Mouse (Mus musculus) retina, postnatal 7 days (tissue): ENCODE data around the gene H13.

Source experiments
- DNase-seq: peaks from one replicate; pipeline ENCODE4 v3.0.0-alpha.2; 2012; ENCODE audit warnings: low read depth, low spot score

Gene H13

GRCm38 (mm10) chr2:152734501-152734900, 65.2 kb downstream of the H13 start:
- no peak for DNase-seq

GRCm38 (mm10) chr2:152734984-152735383, 65.7 kb downstream of the H13 start:
- DNase-seq = peak; percentile 89

- DNase-seq = peak; percentile 49
These were observed 66.9 kb downstream of the H13 start, which contains the start of gene Id1 for GRCm38 (mm10) chr2:152736090-152736601. Id1 (plus strand) TSS chr2:152736251.

- DNase-seq = no peak
These were observed 67.5 kb downstream of the H13 start for GRCm38 (mm10) chr2:152736748-152737147.

GRCm38 (mm10) chr2:152737306-152738221, 68.3 kb downstream of the H13 start:
- DNase-seq = no peak

- no peak for DNase-seq
These were observed 69.1 kb downstream of the H13 start for GRCm38 (mm10) chr2:152738341-152738740.

GRCm38 (mm10) chr2:152739031-152739841, 70.0 kb downstream of the H13 start:
- no peak for DNase-seq

GRCm38 (mm10) chr2:152739842-152740260, 70.6 kb downstream of the H13 start:
- DNase-seq = no peak

- no peak for DNase-seq
These were observed 71.2 kb downstream of the H13 start for GRCm38 (mm10) chr2:152740490-152740889.

GRCm38 (mm10) chr2:152741153-152742041, 72.1 kb downstream of the H13 start:
- no peak for DNase-seq

GRCm38 (mm10) chr2:152742435-152742834, 73.2 kb downstream of the H13 start:
- DNase-seq = no peak

GRCm38 (mm10) chr2:152753944-152754711, 84.9 kb downstream of the H13 start, which contains the start of gene Cox4i2:
Cox4i2 (plus strand) TSS chr2:152754173.
- no peak for DNase-seq

GRCm38 (mm10) chr2:152756474-152757393, 87.5 kb downstream of the H13 start:
- no peak for DNase-seq

- no peak for DNase-seq
These were observed 88.2 kb downstream of the H13 start for GRCm38 (mm10) chr2:152757478-152757877.
